Mouse (Mus musculus) embryonic fibroblast, embryonic 13.5 days (primary cell): ENCODE data around the gene Prepl.

Experiments used
- CTCF ChIP-seq: IDR thresholded peaks from 2 replicates; pipeline ENCODE4 v1.5.1; 2011; ENCODE audit warnings: mild to moderate bottlenecking, control low read depth, low read length, moderate library complexity, borderline replicate concordance; ENCODE audit not compliant: insufficient read depth
- POLR2A ChIP-seq: IDR thresholded peaks from 2 replicates; pipeline ENCODE4 v1.6.1; 2011; ENCODE audit warnings: low read depth, mild to moderate bottlenecking, control low read depth, low read length, moderate library complexity

DNA sequence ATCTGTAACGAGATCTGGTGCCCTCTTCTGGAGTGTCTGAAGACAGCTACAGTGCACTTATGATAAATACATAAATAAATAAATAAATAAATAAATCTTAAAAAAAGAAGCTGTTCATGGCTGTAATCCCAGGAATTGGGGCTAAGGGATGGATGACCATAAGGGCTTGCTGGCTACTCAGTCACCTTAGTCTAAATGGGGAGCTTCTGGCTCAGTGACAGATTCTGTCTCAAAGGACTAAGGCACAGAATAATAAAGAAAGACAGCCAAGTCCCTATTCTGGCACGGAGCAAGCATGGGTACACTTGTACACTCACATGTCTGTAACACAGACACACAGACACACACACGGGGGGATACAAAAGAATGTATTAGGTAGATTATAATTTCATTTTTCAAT lies 10.8 kb downstream of the Prepl start:
- TF ChIP-seq POLR2A (no peak), CTCF (no peak)
